Mouse (Mus musculus) regulatory T cell (primary cell): Measurements from ENCODE around the gene Uqcrc2.

ENCODE experiments used
- in situ Hi-C: fragments of 300-600 bp; cut with MboI, MseI; formaldehyde crosslinking; loops from one replicate; pipeline ENCODE4 v1.15.1; 2025; ENCODE audit warnings: high pct_unique_total_duplicates

Gene Uqcrc2

GRCm38 (mm10) chr7:120684731-120685161, 49.8 kb downstream of the Uqcrc2 start:
- in situ Hi-C loops, result no loop called here

GRCm38 (mm10) chr7:120685227-120685626, 50.3 kb downstream of the Uqcrc2 start:
- in situ Hi-C loops, result no loop called here

GRCm38 (mm10) chr7:120690634-120691033, 55.7 kb downstream of the Uqcrc2 start:
- in situ Hi-C loops, result loop anchor here (5.0 kb wide), 1 partner anchor 42 kb away; no protein-coding TSS in a partner anchor

- in situ Hi-C loops, result loop anchor here (5.0 kb wide), 1 partner anchor 38 kb away; no protein-coding TSS in a partner anchor
These were observed 58.9 kb downstream of the Uqcrc2 start for GRCm38 (mm10) chr7:120693831-120694375.

- in situ Hi-C loops, result no loop called here
These were observed 60.2 kb downstream of the Uqcrc2 start for GRCm38 (mm10) chr7:120695196-120695595.

- in situ Hi-C loops, result no loop called here
These were observed 60.7 kb downstream of the Uqcrc2 start for GRCm38 (mm10) chr7:120695641-120696040.

- in situ Hi-C loops, result no loop called here
These were observed 61.4 kb downstream of the Uqcrc2 start for GRCm38 (mm10) chr7:120696331-120696730.

- in situ Hi-C loops, result no loop called here
These were observed 64.6 kb downstream of the Uqcrc2 start for GRCm38 (mm10) chr7:120699586-120699985.

GRCm38 (mm10) chr7:120703888-120704287, 68.9 kb downstream of the Uqcrc2 start:
- in situ Hi-C loops, result no loop called here
